Mouse (Mus musculus) embryonic facial prominence, embryonic 12.5 days (tissue): ENCODE results near the gene Uts2r. TPM values are rescaled to one million over a fixed set of nuclear protein-coding genes. Genes with fewer than 3 reads are reported as not detected.

Experiments used
- ATAC-seq: fragments of 200-750 bp; cut with Nextera tagmentation; 2 replicates; pipeline ENCODE4 v1.8.0; 2017; ENCODE audit not compliant: insufficient number of reproducible peaks, insufficient read depth, low FRiP score, low TSS enrichment
- H3K27ac ChIP-seq: fragments of 300-500 bp; sonication (generic); 2 replicates; pipeline ENCODE4 v1.5.1; 2016; ENCODE audit warnings: mild to moderate bottlenecking
- H3K27me3 ChIP-seq: fragments of 300-500 bp; sonication (generic); 2 replicates; pipeline ENCODE4 v1.6.1; 2016; ENCODE audit warnings: mild to moderate bottlenecking, moderate library complexity
- H3K36me3 ChIP-seq: fragments of 300-500 bp; sonication (generic); 2 replicates; pipeline ENCODE4 v1.6.1; 2016; ENCODE audit warnings: mild to moderate bottlenecking
- H3K4me1 ChIP-seq: fragments of 300-500 bp; sonication (generic); 2 replicates; pipeline ENCODE4 v1.6.1; 2016
- H3K4me2 ChIP-seq: fragments of 300-500 bp; sonication (generic); replicated peaks from 2 replicates; pipeline ENCODE4 v1.6.1; 2016; ENCODE audit warnings: mild to moderate bottlenecking, moderate library complexity
- H3K4me3 ChIP-seq: fragments of 300-500 bp; sonication (generic); 2 replicates; pipeline ENCODE4 v1.5.1; 2016; ENCODE audit warnings: mild to moderate bottlenecking
- H3K9ac ChIP-seq: fragments of 300-500 bp; sonication (generic); 2 replicates; pipeline ENCODE4 v1.6.1; 2016; ENCODE audit warnings: mild to moderate bottlenecking, moderate library complexity
- H3K9me3 ChIP-seq: fragments of 300-500 bp; sonication (generic); 2 replicates; pipeline ENCODE4 v1.6.1; 2016; ENCODE audit warnings: mild to moderate bottlenecking, moderate library complexity
- WGBS: fragments of 180-500 bp; shearing (Covaris S2); methylation state at CpG from one replicate; pipeline ENCODE4 v1.1.7; 2016; 5-methylcytosine and 5-hydroxymethylcytosine counted together
- polyA plus RNA-seq: library from polyadenylated mRNA; unstranded; fragments of >200 nt; fragmentation: Nextera tagmentation; extraction: Ambion mirVana; gene quantifications from 2 replicates; pipeline ENCODE4 v1.2.1, GENCODE M21; 2016

Uts2r gene
- 0.22 TPM in 2 replicates for polyA plus RNA-seq

GRCm38 (mm10) chr11:121159971-121160370 lies at the start of gene Uts2r:
Gene Uts2r, plus strand, starts transcription at chr11:121160271.
- ATAC-seq = no peak
- WGBS = 87% methylated on average over 5 of the region's 5 CpGs
- H3K9me3 ChIP-seq = no peaks in the 10 kb centered on the region

GRCm38 (mm10) chr11:121111051-121111450 lies 49.0 kb upstream of the Uts2r start:
- WGBS = 86% methylated on average over 3 of the region's 3 CpGs
- Histone ChIP-seq H3K36me3 (no peaks in the 10 kb centered on the region), H3K9ac (no peak overlapping the region), H3K27me3 (no peaks in the 10 kb centered on the region), H3K9me3 (no peaks in the 10 kb centered on the region), H3K4me1 (no peaks in the 10 kb centered on the region), H3K27ac (no peak overlapping the region), H3K4me3 (no peak overlapping the region), H3K4me2 (no peak overlapping the region)
- ATAC-seq = no peak

More at GRCm38 (mm10) chr11:121159971-121160370, at the start of gene Uts2r:
- H3K36me3 ChIP-seq = no peaks in the 10 kb centered on the region
- H3K27me3 ChIP-seq = peaks cover 32% of the 10 kb centered on the region
- H3K4me1 ChIP-seq = peaks cover 7% of the 10 kb centered on the region
- no peak within 1 kb of the TSS for H3K9ac ChIP-seq
- H3K4me3 ChIP-seq = no peak within 1 kb of the TSS
- H3K4me2 ChIP-seq = no peak within 1 kb of the TSS
- H3K27ac ChIP-seq = no peak within 1 kb of the TSS

DNA sequence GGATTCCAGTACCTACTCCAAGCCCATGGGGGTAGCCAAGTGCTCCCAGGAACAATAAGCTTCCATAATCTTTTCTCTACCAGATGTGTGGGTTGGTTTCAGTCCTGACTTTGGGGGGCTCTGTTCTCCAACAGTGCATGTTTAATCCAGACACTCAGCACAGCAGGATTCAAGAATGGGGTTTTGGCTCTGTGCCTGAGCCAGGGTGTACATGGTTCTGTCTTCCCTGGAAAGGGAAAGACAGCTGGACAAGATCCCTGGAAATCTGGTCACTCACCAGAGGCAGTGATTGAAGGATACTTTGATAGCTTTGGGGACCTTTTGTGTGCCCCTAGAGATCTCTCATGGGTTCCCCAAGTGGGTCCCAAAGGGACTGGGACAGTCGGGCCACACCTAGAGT lies 48.5 kb upstream of the Uts2r start:
- Histone ChIP-seq H3K4me3 (no peak overlapping the region), H3K9ac (no peak overlapping the region), H3K36me3 (no peaks in the 10 kb centered on the region), H3K27me3 (no peaks in the 10 kb centered on the region), H3K4me2 (no peak overlapping the region), H3K4me1 (no peaks in the 10 kb centered on the region), H3K27ac (no peak overlapping the region), H3K9me3 (no peaks in the 10 kb centered on the region)
- no peak for ATAC-seq
- 78% methylated on average over 1 of the region's 1 CpGs for WGBS

- no peaks in the 10 kb centered on the region for H3K36me3 ChIP-seq
- H3K27ac ChIP-seq = no peak overlapping the region
- H3K9ac ChIP-seq = no peak overlapping the region
- WGBS = 86% methylated on average over 5 of the region's 5 CpGs
- no peaks in the 10 kb centered on the region for H3K27me3 ChIP-seq
- no peak overlapping the region for H3K4me2 ChIP-seq
- H3K4me3 ChIP-seq = no peak overlapping the region
- ATAC-seq = no peak
- H3K9me3 ChIP-seq = no peaks in the 10 kb centered on the region
- no peaks in the 10 kb centered on the region for H3K4me1 ChIP-seq
These were observed 47.8 kb upstream of the Uts2r start for GRCm38 (mm10) chr11:121112091-121112775.

GRCm38 (mm10) chr11:121118106-121118505 lies 42.0 kb upstream of the Uts2r start:
- no peaks in the 10 kb centered on the region for H3K27me3 ChIP-seq
- H3K27ac ChIP-seq = no peak overlapping the region
- no peaks in the 10 kb centered on the region for H3K4me1 ChIP-seq
- no peaks in the 10 kb centered on the region for H3K9me3 ChIP-seq
- no peak for ATAC-seq
- H3K4me2 ChIP-seq = no peak overlapping the region
- H3K4me3 ChIP-seq = no peak overlapping the region
- 91% methylated on average over 18 of the region's 18 CpGs for WGBS
- H3K36me3 ChIP-seq = no peaks in the 10 kb centered on the region
- H3K9ac ChIP-seq = no peak overlapping the region

- Histone ChIP-seq H3K4me1 (no peaks in the 10 kb centered on the region), H3K9ac (no peak within 1 kb of the TSS), H3K4me3 (no peak within 1 kb of the TSS), H3K36me3 (no peaks in the 10 kb centered on the region), H3K27ac (no peak within 1 kb of the TSS), H3K9me3 (no peaks in the 10 kb centered on the region), H3K27me3 (no peaks in the 10 kb centered on the region), H3K4me2 (no peak within 1 kb of the TSS)
- WGBS = 78% methylated on average over 3 of the region's 3 CpGs
- no peak for ATAC-seq
These were observed 41.5 kb upstream of the Uts2r start, which contains the start of gene Tex19.2 for GRCm38 (mm10) chr11:121118577-121118976. Gene Tex19.2, minus strand, starts transcription at chr11:121118677.

DNA sequence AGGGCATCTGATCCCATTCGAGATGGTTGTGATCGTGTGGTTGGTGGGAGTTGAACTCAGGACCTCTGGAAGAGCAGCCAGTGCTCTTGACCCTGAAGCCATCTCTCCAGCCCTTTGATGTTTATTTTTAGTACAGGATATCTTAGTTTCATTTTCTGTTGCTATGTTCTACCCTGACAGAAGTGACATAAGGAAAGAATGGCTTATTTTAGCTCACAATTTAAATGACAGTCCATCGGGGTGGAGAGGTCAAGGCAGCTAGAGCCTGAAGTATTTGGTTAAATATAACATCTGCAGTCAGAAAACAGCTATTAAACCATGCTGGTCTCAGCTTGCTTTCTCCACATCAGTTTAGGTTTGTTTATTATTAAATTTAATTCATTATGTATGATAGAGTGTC lies 38.9 kb upstream of the Uts2r start:
- Histone ChIP-seq H3K36me3 (no peaks in the 10 kb centered on the region), H3K4me2 (no peak overlapping the region), H3K9me3 (no peaks in the 10 kb centered on the region), H3K4me3 (no peak overlapping the region), H3K27ac (no peak overlapping the region), H3K9ac (no peak overlapping the region), H3K4me1 (no peaks in the 10 kb centered on the region), H3K27me3 (no peaks in the 10 kb centered on the region)
- no peak for ATAC-seq
- 82% methylated on average over 3 of the region's 3 CpGs for WGBS

- Histone ChIP-seq H3K27me3 (no peaks in the 10 kb centered on the region), H3K9ac (no peak overlapping the region), H3K4me1 (no peaks in the 10 kb centered on the region), H3K4me3 (no peak overlapping the region), H3K27ac (no peak overlapping the region), H3K9me3 (no peaks in the 10 kb centered on the region), H3K36me3 (no peaks in the 10 kb centered on the region), H3K4me2 (no peak overlapping the region)
- ATAC-seq = no peak
- WGBS = 81% methylated on average over 2 of the region's 2 CpGs
These were observed 37.9 kb upstream of the Uts2r start for GRCm38 (mm10) chr11:121122024-121122670.

DNA sequence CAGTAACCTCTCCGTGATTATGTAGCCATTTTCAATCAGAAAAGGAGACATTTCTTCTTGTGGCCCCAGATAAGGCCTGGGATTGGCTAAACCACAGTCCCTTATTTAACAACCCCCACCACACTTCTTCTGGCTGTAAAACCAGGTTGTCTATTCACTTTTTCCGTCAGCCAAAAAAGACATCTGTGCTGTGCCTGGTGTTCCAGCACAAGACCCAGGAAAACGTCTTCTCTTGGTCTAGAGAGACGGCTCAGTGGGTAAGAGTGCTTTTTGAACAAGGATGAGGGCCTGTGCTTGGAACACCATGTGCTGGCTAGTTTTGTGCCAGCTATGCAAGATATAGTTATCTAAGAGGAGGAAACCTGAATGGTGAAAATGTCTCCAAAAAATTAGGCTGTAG lies 36.6 kb upstream of the Uts2r start:
- ATAC-seq = no peak
- no peak overlapping the region for H3K9ac ChIP-seq
- H3K36me3 ChIP-seq = no peaks in the 10 kb centered on the region
- 87% methylated on average over 4 of the region's 4 CpGs for WGBS
- H3K4me1 ChIP-seq = no peaks in the 10 kb centered on the region
- H3K4me2 ChIP-seq = no peak overlapping the region
- H3K4me3 ChIP-seq = no peak overlapping the region
- H3K27ac ChIP-seq = no peak overlapping the region
- H3K27me3 ChIP-seq = no peaks in the 10 kb centered on the region
- no peaks in the 10 kb centered on the region for H3K9me3 ChIP-seq

GRCm38 (mm10) chr11:121125522-121126172 lies 34.4 kb upstream of the Uts2r start:
- Histone ChIP-seq H3K4me3 (no peak overlapping the region), H3K36me3 (no peaks in the 10 kb centered on the region), H3K4me1 (no peaks in the 10 kb centered on the region), H3K27me3 (no peaks in the 10 kb centered on the region), H3K9ac (no peak overlapping the region), H3K27ac (no peak overlapping the region), H3K9me3 (no peaks in the 10 kb centered on the region), H3K4me2 (no peak overlapping the region)
- ATAC-seq = no peak
- 91% methylated on average over 3 of the region's 3 CpGs for WGBS

- Histone ChIP-seq H3K27me3 (no peaks in the 10 kb centered on the region), H3K9ac (no peak overlapping the region), H3K4me1 (no peaks in the 10 kb centered on the region), H3K36me3 (no peaks in the 10 kb centered on the region), H3K4me3 (no peak overlapping the region), H3K27ac (no peak overlapping the region), H3K4me2 (no peak overlapping the region), H3K9me3 (no peaks in the 10 kb centered on the region)
- 82% methylated on average over 1 of the region's 1 CpGs for WGBS
- ATAC-seq = no peak
These were observed 33.7 kb upstream of the Uts2r start for GRCm38 (mm10) chr11:121126395-121126794.

- Histone ChIP-seq H3K9me3 (no peaks in the 10 kb centered on the region), H3K4me1 (no peaks in the 10 kb centered on the region), H3K4me2 (no peak overlapping the region), H3K27ac (no peak overlapping the region), H3K27me3 (no peaks in the 10 kb centered on the region), H3K9ac (no peak overlapping the region), H3K36me3 (no peaks in the 10 kb centered on the region), H3K4me3 (no peak overlapping the region)
- ATAC-seq = no peak
- 84% methylated on average over 3 of the region's 3 CpGs for WGBS
These were observed 32.6 kb upstream of the Uts2r start for GRCm38 (mm10) chr11:121127441-121127840.
